Mouse (Mus musculus): ENCODE results near the gene Evc2. TPM values are rescaled to one million over a fixed set of nuclear protein-coding genes. Genes with fewer than 3 reads are reported as not detected.

Evc2 gene
- polyA plus RNA-seq, 1 experiment from 2014 or later, result 15.0 TPM

DNA sequence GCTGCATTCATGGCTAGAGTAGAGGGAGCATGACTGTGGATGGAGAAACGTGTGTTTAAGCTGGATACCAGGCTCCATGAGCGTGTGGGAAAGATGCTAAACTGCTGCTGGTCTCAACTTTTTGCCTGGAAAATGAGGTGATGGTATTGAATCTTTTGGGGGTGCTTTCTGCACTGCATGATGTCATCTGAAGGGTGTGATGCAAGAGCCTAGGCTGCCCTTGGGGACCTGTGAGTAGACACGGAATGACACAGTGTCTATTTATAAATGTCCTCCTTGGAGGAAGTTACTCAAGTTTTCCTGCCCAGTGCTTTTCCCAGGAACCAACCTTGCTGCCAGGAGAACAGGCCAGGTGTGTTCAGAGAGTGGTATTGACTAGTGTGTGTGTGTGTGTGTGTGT is 50.3 kb downstream of the Evc2 start:
- H3K4me3 ChIP-seq (ENCODE audit: low read length), result no peak overlapping the region
- no peak overlapping the region for H3K4me2 ChIP-seq (ENCODE audit: low read depth, low read length)
- no peak for ATAC-seq (ENCODE audit: low read depth)
- no peaks in the 10 kb centered on the region for H3K36me3 ChIP-seq (ENCODE audit: control insufficient read depth, insufficient read depth, low read length)
- H3K27me3 ChIP-seq (ENCODE audit: control insufficient read depth, insufficient read depth, low read depth, low read length), result no peaks in the 10 kb centered on the region
- WGBS, result 73% methylated on average over 3 of the region's 3 CpGs
- no peak overlapping the region for H3K27ac ChIP-seq (ENCODE audit: low read length)
- H3K4me1 ChIP-seq (replicated peaks; ENCODE audit: control insufficient read depth, insufficient read depth, low read length), result 0 out of 2 replicates have a peak, but pooled peaks cover 2% of the 10 kb centered on the region
- no peaks in the 10 kb centered on the region for H3K9me3 ChIP-seq (ENCODE audit: control insufficient read depth, low read length)
- H3K9ac ChIP-seq (ENCODE audit: low read length), result no peak overlapping the region

- Histone ChIP-seq H3K9me3 (ENCODE audit: control insufficient read depth, low read length) (no peaks in the 10 kb centered on the region), H3K36me3 (ENCODE audit: control insufficient read depth, insufficient read depth, low read length) (peaks cover 2% of the 10 kb centered on the region), H3K4me3 (ENCODE audit: low read length) (no peak overlapping the region), H3K9ac (ENCODE audit: low read length) (no peak overlapping the region), H3K27ac (ENCODE audit: low read length) (no peak overlapping the region), H3K4me2 (ENCODE audit: low read depth, low read length) (no peak overlapping the region), H3K27me3 (ENCODE audit: control insufficient read depth, insufficient read depth, low read depth, low read length) (no peaks in the 10 kb centered on the region), H3K4me1 (replicated peaks; ENCODE audit: control insufficient read depth, insufficient read depth, low read length) (0 out of 2 replicates have a peak, but pooled peaks cover 2% of the 10 kb centered on the region)
- no peak for ATAC-seq (ENCODE audit: low read depth)
- 46% methylated on average over 13 of the region's 13 CpGs for WGBS
Measured at GRCm38 (mm10) chr5:37389808-37390495, 51.7 kb downstream of the Evc2 start.

- Histone ChIP-seq H3K4me1 (replicated peaks; ENCODE audit: control insufficient read depth, insufficient read depth, low read length) (0 out of 2 replicates have a peak, but pooled peaks cover 2% of the 10 kb centered on the region), H3K4me3 (ENCODE audit: low read length) (no peak overlapping the region), H3K9me3 (ENCODE audit: control insufficient read depth, low read length) (no peaks in the 10 kb centered on the region), H3K27me3 (ENCODE audit: control insufficient read depth, insufficient read depth, low read depth, low read length) (no peaks in the 10 kb centered on the region), H3K27ac (ENCODE audit: low read length) (no peak overlapping the region), H3K4me2 (ENCODE audit: low read depth, low read length) (no peak overlapping the region), H3K9ac (ENCODE audit: low read length) (no peak overlapping the region), H3K36me3 (ENCODE audit: control insufficient read depth, insufficient read depth, low read length) (peaks cover 2% of the 10 kb centered on the region)
- 81% methylated on average over 10 of the region's 10 CpGs for WGBS
- ATAC-seq (ENCODE audit: low read depth), result no peak
Measured at GRCm38 (mm10) chr5:37390923-37391322, 52.6 kb downstream of the Evc2 start.

DNA sequence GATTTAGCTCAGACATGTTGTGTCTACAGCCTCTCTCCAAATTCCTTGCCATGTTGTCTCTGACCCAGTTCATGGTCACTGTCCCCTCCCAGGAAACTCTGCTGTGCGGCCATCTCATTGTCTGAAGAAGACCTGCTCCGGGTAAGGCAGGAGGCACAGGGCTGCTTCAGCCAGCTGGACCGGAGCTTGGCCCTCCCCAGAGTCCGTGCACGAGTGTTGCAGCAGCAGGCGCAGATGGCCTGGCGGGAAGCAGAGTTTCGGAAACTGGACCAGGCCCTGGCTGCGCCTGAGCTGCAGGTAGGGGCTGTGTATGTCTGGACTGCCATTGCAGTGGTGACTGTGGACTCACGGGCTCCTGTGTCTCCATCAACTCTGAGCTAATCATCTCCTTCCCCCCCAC is 53.6 kb downstream of the Evc2 start:
- no peaks in the 10 kb centered on the region for H3K9me3 ChIP-seq (ENCODE audit: control insufficient read depth, low read length)
- no peaks in the 10 kb centered on the region for H3K27me3 ChIP-seq (ENCODE audit: control insufficient read depth, insufficient read depth, low read depth, low read length)
- H3K4me1 ChIP-seq (replicated peaks; ENCODE audit: control insufficient read depth, insufficient read depth, low read length), result 0 out of 2 replicates have a peak, but pooled peaks cover 2% of the 10 kb centered on the region
- ATAC-seq (ENCODE audit: low read depth), result no peak
- H3K36me3 ChIP-seq (ENCODE audit: control insufficient read depth, insufficient read depth, low read length), result peaks cover 2% of the 10 kb centered on the region
- no peak overlapping the region for H3K27ac ChIP-seq (ENCODE audit: low read length)
- WGBS, result 87% methylated on average over 10 of the region's 10 CpGs
- H3K4me2 ChIP-seq (ENCODE audit: low read depth, low read length), result no peak overlapping the region
- no peak overlapping the region for H3K9ac ChIP-seq (ENCODE audit: low read length)
- no peak overlapping the region for H3K4me3 ChIP-seq (ENCODE audit: low read length)

- peaks cover 6% of the 10 kb centered on the region for H3K36me3 ChIP-seq (ENCODE audit: control insufficient read depth, insufficient read depth, low read length)
- no peaks in the 10 kb centered on the region for H3K4me1 ChIP-seq (replicated peaks; ENCODE audit: control insufficient read depth, insufficient read depth, low read length)
- no peaks in the 10 kb centered on the region for H3K9me3 ChIP-seq (ENCODE audit: control insufficient read depth, low read length)
- ATAC-seq (ENCODE audit: low read depth), result no peak
- no peaks in the 10 kb centered on the region for H3K27me3 ChIP-seq (ENCODE audit: control insufficient read depth, insufficient read depth, low read depth, low read length)
- H3K9ac ChIP-seq (ENCODE audit: low read length), result no peak overlapping the region
- 85% methylated on average over 22 of the region's 22 CpGs for WGBS
- no peak overlapping the region for H3K4me3 ChIP-seq (ENCODE audit: low read length)
- H3K4me2 ChIP-seq (ENCODE audit: low read depth, low read length), result no peak overlapping the region
- H3K27ac ChIP-seq (ENCODE audit: low read length), result no peak overlapping the region
Measured at GRCm38 (mm10) chr5:37395172-37396030, 57.1 kb downstream of the Evc2 start.

DNA sequence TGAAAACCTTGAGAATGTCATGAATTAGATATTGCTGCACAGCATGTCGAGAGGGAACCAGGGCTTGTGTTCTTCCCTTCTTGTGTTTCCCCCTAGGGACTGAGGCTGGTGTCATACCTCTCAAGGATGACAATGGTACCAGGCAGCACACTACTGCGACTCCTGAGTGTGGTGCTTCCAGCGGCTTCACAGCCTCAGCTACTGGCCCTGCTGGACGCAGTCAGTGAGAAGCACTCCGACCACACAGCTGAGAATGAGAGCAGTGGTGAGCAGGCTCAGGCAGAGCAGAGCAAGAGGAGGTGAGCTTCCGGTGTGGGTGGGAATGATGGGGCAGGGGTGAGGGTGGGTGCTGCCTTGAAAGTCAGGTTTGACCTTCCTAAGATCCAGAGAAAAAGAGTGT is 80.7 kb downstream of the Evc2 start:
- H3K9ac ChIP-seq (ENCODE audit: low read length), result no peak overlapping the region
- no peaks in the 10 kb centered on the region for H3K4me1 ChIP-seq (replicated peaks; ENCODE audit: control insufficient read depth, insufficient read depth, low read length)
- H3K4me3 ChIP-seq (ENCODE audit: low read length), result no peak overlapping the region
- no peak for ATAC-seq (ENCODE audit: low read depth)
- no peaks in the 10 kb centered on the region for H3K9me3 ChIP-seq (ENCODE audit: control insufficient read depth, low read length)
- no peak overlapping the region for H3K27ac ChIP-seq (ENCODE audit: low read length)
- H3K36me3 ChIP-seq (ENCODE audit: control insufficient read depth, insufficient read depth, low read length), result peaks cover 5% of the 10 kb centered on the region; the same call in 1 of the 2 replicates
- H3K27me3 ChIP-seq (ENCODE audit: control insufficient read depth, insufficient read depth, low read depth, low read length), result no peaks in the 10 kb centered on the region
- no peak overlapping the region for H3K4me2 ChIP-seq (ENCODE audit: low read depth, low read length)
- WGBS, result 82% methylated on average over 6 of the region's 6 CpGs

DNA sequence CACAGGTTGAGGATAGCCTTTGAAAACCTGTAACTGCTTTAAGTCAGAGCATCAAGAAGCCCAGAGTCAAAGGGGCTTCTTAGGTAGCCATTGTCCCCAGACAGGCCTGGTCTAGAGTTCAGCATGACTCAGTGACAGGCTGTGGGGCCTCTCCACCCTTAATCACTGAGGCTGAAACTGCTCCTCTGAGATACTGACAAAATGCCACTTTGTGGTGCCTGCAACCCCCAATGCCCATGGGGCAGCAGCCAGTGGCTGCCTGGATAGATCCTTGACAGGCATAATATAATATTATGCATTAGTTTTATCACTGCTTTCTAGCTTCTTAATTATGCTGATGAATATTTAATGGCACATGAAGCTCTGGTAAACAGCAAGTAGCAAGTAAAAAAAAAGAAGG is 88.9 kb downstream of the Evc2 start:
- H3K27ac ChIP-seq (ENCODE audit: low read length), result no peak overlapping the region
- H3K9ac ChIP-seq (ENCODE audit: low read length), result no peak overlapping the region
- H3K27me3 ChIP-seq (ENCODE audit: control insufficient read depth, insufficient read depth, low read depth, low read length), result no peaks in the 10 kb centered on the region
- ATAC-seq (ENCODE audit: low read depth), result no peak
- no peaks in the 10 kb centered on the region for H3K9me3 ChIP-seq (ENCODE audit: control insufficient read depth, low read length)
- H3K4me3 ChIP-seq (ENCODE audit: low read length), result no peak overlapping the region
- H3K36me3 ChIP-seq (ENCODE audit: control insufficient read depth, insufficient read depth, low read length), result peaks cover 4% of the 10 kb centered on the region; the same call in 1 of the 2 replicates
- no peak overlapping the region for H3K4me2 ChIP-seq (ENCODE audit: low read depth, low read length)
- H3K4me1 ChIP-seq (replicated peaks; ENCODE audit: control insufficient read depth, insufficient read depth, low read length), result no peaks in the 10 kb centered on the region

DNA sequence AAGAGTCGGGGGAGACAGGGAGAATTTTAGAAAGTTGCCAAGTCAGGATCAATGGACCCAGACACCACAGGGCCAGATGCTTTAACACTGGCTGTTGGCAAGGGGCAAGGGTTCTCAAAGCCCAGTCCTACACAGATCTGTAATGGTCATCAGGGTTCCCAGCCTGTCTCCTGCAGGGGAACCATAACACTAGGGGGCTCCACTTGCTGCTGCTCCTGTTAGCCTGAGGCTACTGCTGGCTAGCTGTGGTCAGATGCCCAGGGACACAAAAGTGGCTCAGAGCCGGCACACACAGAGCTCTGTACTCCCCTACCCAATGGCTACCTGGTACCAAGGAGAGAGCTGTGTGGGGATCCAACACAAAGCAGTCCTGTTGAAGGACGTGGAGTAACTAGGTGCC is 97.1 kb downstream of the Evc2 start:
- 72% methylated on average over 3 of the region's 3 CpGs for WGBS
- no peak overlapping the region for H3K4me2 ChIP-seq (ENCODE audit: low read depth, low read length)
- no peak for ATAC-seq (ENCODE audit: low read depth)
- H3K4me3 ChIP-seq (ENCODE audit: low read length), result no peak overlapping the region
- no peaks in the 10 kb centered on the region for H3K4me1 ChIP-seq (replicated peaks; ENCODE audit: control insufficient read depth, insufficient read depth, low read length)
- H3K9me3 ChIP-seq (ENCODE audit: control insufficient read depth, low read length), result no peaks in the 10 kb centered on the region
- H3K9ac ChIP-seq (ENCODE audit: low read length), result no peak overlapping the region
- no peak overlapping the region for H3K27ac ChIP-seq (ENCODE audit: low read length)
- H3K36me3 ChIP-seq (ENCODE audit: control insufficient read depth, insufficient read depth, low read length), result no peaks in the 10 kb centered on the region
- H3K27me3 ChIP-seq (ENCODE audit: control insufficient read depth, insufficient read depth, low read depth, low read length), result no peaks in the 10 kb centered on the region

DNA sequence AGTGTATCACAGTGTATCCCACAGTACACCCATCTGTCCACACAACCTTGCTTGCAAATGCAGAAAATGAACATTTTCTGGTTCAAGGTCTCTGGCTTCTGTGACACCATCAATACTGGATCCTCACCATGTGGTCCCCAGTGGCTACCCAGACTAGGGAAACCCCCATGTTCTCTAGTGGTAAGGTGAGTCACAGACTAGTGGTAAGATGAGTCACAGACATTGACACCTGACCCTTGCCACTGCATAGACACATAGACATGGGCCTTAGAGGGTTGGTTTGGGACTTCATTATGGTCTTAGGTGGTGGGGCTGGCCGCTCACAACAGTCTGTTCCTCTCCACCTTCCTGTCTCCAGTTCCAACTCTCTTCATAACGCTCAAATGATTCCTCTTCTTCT is 104.5 kb downstream of the Evc2 start:
- Histone ChIP-seq H3K27me3 (ENCODE audit: control insufficient read depth, insufficient read depth, low read depth, low read length) (no peaks in the 10 kb centered on the region), H3K9ac (ENCODE audit: low read length) (no peak overlapping the region), H3K36me3 (ENCODE audit: control insufficient read depth, insufficient read depth, low read length) (no peaks in the 10 kb centered on the region), H3K4me3 (ENCODE audit: low read length) (no peak overlapping the region), H3K27ac (ENCODE audit: low read length) (no peak overlapping the region), H3K4me2 (ENCODE audit: low read depth, low read length) (no peak overlapping the region), H3K4me1 (replicated peaks; ENCODE audit: control insufficient read depth, insufficient read depth, low read length) (no peaks in the 10 kb centered on the region), H3K9me3 (ENCODE audit: control insufficient read depth, low read length) (peaks cover 4% of the 10 kb centered on the region; the same call in 1 of the 2 replicates)
- WGBS, result 65% methylated on average over 2 of the region's 2 CpGs
- ATAC-seq (ENCODE audit: low read depth), result no peak

Data from lung, embryonic 16.5 days (tissue).